Mouse (Mus musculus) left cerebral cortex, adult 11 months (tissue): ENCODE measurements around the gene Tbc1d14.

Experiments used
- DNase-seq: peaks from one replicate; pipeline ENCODE4 v3.0.0; 2022; ENCODE audit warnings: low spot score

The Tbc1d14 gene

GRCm38 (mm10) chr5:36576457-36576856 lies 16.6 kb downstream of the Tbc1d14 start:
- DNase-seq: no peak

- DNase-seq: no peak
Measured at GRCm38 (mm10) chr5:36575745-36576144, 17.3 kb downstream of the Tbc1d14 start.

GRCm38 (mm10) chr5:36575227-36575626 lies 17.8 kb downstream of the Tbc1d14 start:
- DNase-seq: no peak

- DNase-seq: no peak
Measured at GRCm38 (mm10) chr5:36574147-36574870, 18.8 kb downstream of the Tbc1d14 start.

- no peak for DNase-seq
Measured at GRCm38 (mm10) chr5:36573354-36573753, 19.7 kb downstream of the Tbc1d14 start.

GRCm38 (mm10) chr5:36571371-36571770 lies 21.7 kb downstream of the Tbc1d14 start:
- no peak for DNase-seq

- DNase-seq: no peak
Measured at GRCm38 (mm10) chr5:36570546-36571245, 22.4 kb downstream of the Tbc1d14 start.

GRCm38 (mm10) chr5:36570098-36570497 lies 23.0 kb downstream of the Tbc1d14 start:
- DNase-seq: no peak

GRCm38 (mm10) chr5:36568118-36568517 lies 25.0 kb downstream of the Tbc1d14 start:
- DNase-seq: no peak

GRCm38 (mm10) chr5:36567627-36568026 lies 25.4 kb downstream of the Tbc1d14 start:
- DNase-seq: no peak

- no peak for DNase-seq
Measured at GRCm38 (mm10) chr5:36564530-36564929, 28.5 kb downstream of the Tbc1d14 start.

- no peak for DNase-seq
Measured at GRCm38 (mm10) chr5:36563741-36564140, 29.3 kb downstream of the Tbc1d14 start.

GRCm38 (mm10) chr5:36562791-36563445 lies 30.2 kb downstream of the Tbc1d14 start:
- no peak for DNase-seq

GRCm38 (mm10) chr5:36561509-36561908 lies 31.6 kb downstream of the Tbc1d14 start:
- no peak for DNase-seq

GRCm38 (mm10) chr5:36560490-36560889 lies 32.6 kb downstream of the Tbc1d14 start:
- DNase-seq: no peak

GRCm38 (mm10) chr5:36559510-36560235 lies 33.4 kb downstream of the Tbc1d14 start:
- DNase-seq: no peak

GRCm38 (mm10) chr5:36559106-36559505 lies 34.0 kb downstream of the Tbc1d14 start:
- no peak for DNase-seq

- no peak for DNase-seq
Measured at GRCm38 (mm10) chr5:36558526-36558925, 34.5 kb downstream of the Tbc1d14 start.

GRCm38 (mm10) chr5:36557584-36558308 lies 35.3 kb downstream of the Tbc1d14 start:
- no peak for DNase-seq

GRCm38 (mm10) chr5:36556906-36557305 lies 36.2 kb downstream of the Tbc1d14 start:
- no peak for DNase-seq

GRCm38 (mm10) chr5:36556289-36556688 lies 36.8 kb downstream of the Tbc1d14 start:
- no peak for DNase-seq

GRCm38 (mm10) chr5:36554496-36554895 lies 38.6 kb downstream of the Tbc1d14 start:
- no peak for DNase-seq
